Mouse (Mus musculus): ENCODE results near the gene Rps27rt.
"Not testable (repeated sequence)": the region's sequence is repeated elsewhere in the genome, so short reads cannot be mapped to it uniquely, and the experiment has no call there.

The Rps27rt gene

GRCm38 (mm10) chr9:114982689-114983360, at the start of gene Rps27rt:
Gene Rps27rt, minus strand, starts transcription at chr9:114982739.
- DNase-seq (ENCODE audit: low spot score) = no peak

- DNase-seq (ENCODE audit: low spot score) = not testable (repeated sequence)
Measured at GRCm38 (mm10) chr9:115031046-115031445, 48.5 kb upstream of the Rps27rt start.

GRCm38 (mm10) chr9:115030581-115030980, 48.0 kb upstream of the Rps27rt start:
- DNase-seq (ENCODE audit: low spot score) = no peak

GRCm38 (mm10) chr9:115029307-115029706, 46.8 kb upstream of the Rps27rt start:
- DNase-seq (ENCODE audit: low spot score) = no peak

GRCm38 (mm10) chr9:115023708-115024383, 41.3 kb upstream of the Rps27rt start:
- DNase-seq (ENCODE audit: low spot score) = no peak

- DNase-seq (ENCODE audit: low spot score) = no peak
Measured at GRCm38 (mm10) chr9:115023137-115023536, 40.6 kb upstream of the Rps27rt start.

GRCm38 (mm10) chr9:115021419-115021818, 38.9 kb upstream of the Rps27rt start:
- DNase-seq (ENCODE audit: low spot score) = no peak

- no peak for DNase-seq (ENCODE audit: low spot score)
Measured at GRCm38 (mm10) chr9:115020141-115020540, 37.6 kb upstream of the Rps27rt start.

GRCm38 (mm10) chr9:115012367-115012766, 29.8 kb upstream of the Rps27rt start:
- no peak for DNase-seq (ENCODE audit: low spot score)

GRCm38 (mm10) chr9:115008194-115008593, 25.7 kb upstream of the Rps27rt start:
- no peak for DNase-seq (ENCODE audit: low spot score)

GRCm38 (mm10) chr9:115007776-115008175, 25.2 kb upstream of the Rps27rt start:
- DNase-seq (ENCODE audit: low spot score) = no peak

GRCm38 (mm10) chr9:115005446-115005845, 22.9 kb upstream of the Rps27rt start:
- no peak for DNase-seq (ENCODE audit: low spot score)

- no peak for DNase-seq (ENCODE audit: low spot score)
Measured at GRCm38 (mm10) chr9:114999771-115000146, 17.2 kb upstream of the Rps27rt start.

- no peak for DNase-seq (ENCODE audit: low spot score)
Measured at GRCm38 (mm10) chr9:114999010-114999770, 16.7 kb upstream of the Rps27rt start.

GRCm38 (mm10) chr9:114996489-114996888, 13.9 kb upstream of the Rps27rt start:
- no peak for DNase-seq (ENCODE audit: low spot score)

GRCm38 (mm10) chr9:114995716-114996115, 13.2 kb upstream of the Rps27rt start:
- DNase-seq (ENCODE audit: low spot score) = no peak

- DNase-seq (ENCODE audit: low spot score) = no peak
Measured at GRCm38 (mm10) chr9:114995250-114995649, 12.7 kb upstream of the Rps27rt start.

- no peak for DNase-seq (ENCODE audit: low spot score)
Measured at GRCm38 (mm10) chr9:114992528-114992927, 10.0 kb upstream of the Rps27rt start.

- no peak for DNase-seq (ENCODE audit: low spot score)
Measured at GRCm38 (mm10) chr9:114990421-114990820, 7.9 kb upstream of the Rps27rt start.

- DNase-seq (ENCODE audit: low spot score) = no peak
Measured at GRCm38 (mm10) chr9:114988610-114989327, 6.2 kb upstream of the Rps27rt start.

- DNase-seq (ENCODE audit: low spot score) = no peak
Measured at GRCm38 (mm10) chr9:114988029-114988428, 5.5 kb upstream of the Rps27rt start.

GRCm38 (mm10) chr9:114986361-114986760, 3.8 kb upstream of the Rps27rt start:
- no peak for DNase-seq (ENCODE audit: low spot score)
